Mouse (Mus musculus) E14TG2a.4 (cell line): Measurements from ENCODE around the gene 2310022A10Rik.

Experiments used
- H3K27me3 ChIP-seq: 2 replicates; pipeline ENCODE4 v1.6.1; 2014; ENCODE audit warnings: low read length, control low read depth; ENCODE audit not compliant: insufficient read depth
- H3K36me3 ChIP-seq: 2 replicates; pipeline ENCODE4 v1.6.1; 2014; ENCODE audit warnings: low read length, control low read depth; ENCODE audit not compliant: insufficient read depth
- H3K4me1 ChIP-seq: replicated peaks from 2 replicates; pipeline ENCODE4 v1.6.1; 2014; ENCODE audit warnings: low read depth, low read length, control low read depth
- H3K4me3 ChIP-seq: replicated peaks from 2 replicates; pipeline ENCODE4 v1.5.1; 2014; ENCODE audit warnings: mild to moderate bottlenecking, low read length
- H3K9me3 ChIP-seq: 2 replicates; pipeline ENCODE4 v1.6.1; 2014; ENCODE audit warnings: low read length, control low read depth
- CTCF ChIP-seq: conservative IDR thresholded peaks from 2 replicates; pipeline ENCODE4 v1.5.1; 2014; ENCODE audit warnings: low read length
- NANOG ChIP-seq: IDR thresholded peaks from 2 replicates; pipeline ENCODE4 v1.6.1; 2014; ENCODE audit warnings: borderline replicate concordance, low read length, mixed read lengths
- POU5F1 ChIP-seq: IDR thresholded peaks from 2 replicates; pipeline ENCODE4 v1.6.1; 2014; ENCODE audit warnings: low read length, borderline replicate concordance

Gene 2310022A10Rik

DNA sequence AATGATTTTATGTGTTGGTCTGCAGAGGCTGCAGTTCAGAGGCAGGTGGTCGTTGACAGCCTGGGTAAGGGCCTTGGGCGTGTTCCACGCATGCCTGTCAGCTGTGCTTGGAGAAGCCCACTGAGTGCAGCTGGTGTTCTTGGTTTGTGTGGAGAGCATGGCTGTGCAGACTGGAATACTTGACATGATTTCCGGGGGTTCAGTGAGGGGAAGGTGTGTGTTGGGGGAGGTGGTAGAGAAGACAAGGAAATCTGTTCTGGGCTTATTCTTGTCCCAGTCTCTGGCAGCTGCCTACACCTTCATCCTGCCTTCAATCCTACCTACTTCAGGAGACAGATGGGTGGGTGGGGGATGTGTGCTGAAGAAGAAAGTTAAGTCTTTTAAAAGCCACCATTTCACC lies 48.6 kb downstream of the 2310022A10Rik start:
- Histone ChIP-seq H3K9me3 (no peaks in the 10 kb centered on the region), H3K27me3 (no peaks in the 10 kb centered on the region), H3K4me3 (0 out of 2 replicates have a peak overlapping the region, but pooled peaks have one; percentile 10), H3K4me1 (peaks cover 96% of the 10 kb centered on the region), H3K36me3 (peaks cover 43% of the 10 kb centered on the region)
- TF ChIP-seq POU5F1 (no peak), NANOG (no peak), CTCF (no peak)

DNA sequence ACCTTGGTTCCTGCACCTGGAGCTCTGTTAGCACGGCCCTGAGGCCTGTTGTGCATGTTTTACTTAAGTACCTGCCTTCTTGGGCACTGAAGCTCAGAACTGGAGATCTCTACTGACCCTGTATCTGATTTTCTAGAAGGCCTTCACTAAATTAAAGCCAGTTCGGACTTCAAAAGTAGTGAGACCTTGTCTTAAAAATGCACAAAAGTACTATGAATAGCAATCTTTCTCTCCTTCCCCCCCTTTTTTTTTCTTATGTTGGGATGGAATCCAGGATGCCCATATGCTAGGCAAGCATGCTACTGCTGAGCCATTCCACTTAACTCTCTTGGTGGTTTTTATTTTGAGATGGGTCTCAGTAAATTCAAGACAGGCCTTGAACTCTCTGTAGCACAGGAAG lies 49.1 kb downstream of the 2310022A10Rik start:
- Histone ChIP-seq H3K4me1 (peaks cover 96% of the 10 kb centered on the region), H3K9me3 (no peaks in the 10 kb centered on the region), H3K4me3 (no peak overlapping the region), H3K27me3 (no peaks in the 10 kb centered on the region), H3K36me3 (peaks cover 42% of the 10 kb centered on the region)
- TF ChIP-seq NANOG (no peak), POU5F1 (no peak), CTCF (no peak)

DNA sequence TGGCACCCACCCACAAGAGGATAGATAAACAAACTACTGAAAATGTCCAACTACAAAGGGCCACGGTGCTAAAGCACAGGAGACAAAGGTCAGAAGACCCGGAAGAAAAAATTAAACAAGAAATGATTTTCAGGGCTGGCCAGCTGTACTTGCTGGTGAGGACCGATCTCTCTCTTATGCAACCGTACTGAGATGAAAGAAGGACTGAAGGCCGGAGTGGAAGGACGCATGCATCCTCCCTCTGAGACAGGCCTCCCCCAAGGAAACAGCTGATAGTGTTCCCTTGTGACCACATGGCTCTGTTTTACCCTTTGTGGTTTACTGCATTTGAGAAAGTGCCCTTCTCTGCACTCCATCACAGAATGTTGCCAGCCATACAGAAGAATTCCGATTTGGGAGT lies 49.8 kb downstream of the 2310022A10Rik start:
- Histone ChIP-seq H3K36me3 (peaks cover 48% of the 10 kb centered on the region), H3K27me3 (no peaks in the 10 kb centered on the region), H3K9me3 (no peaks in the 10 kb centered on the region), H3K4me3 (no peak overlapping the region), H3K4me1 (peaks cover 96% of the 10 kb centered on the region)
- TF ChIP-seq CTCF (no peak), NANOG (no peak), POU5F1 (no peak)

DNA sequence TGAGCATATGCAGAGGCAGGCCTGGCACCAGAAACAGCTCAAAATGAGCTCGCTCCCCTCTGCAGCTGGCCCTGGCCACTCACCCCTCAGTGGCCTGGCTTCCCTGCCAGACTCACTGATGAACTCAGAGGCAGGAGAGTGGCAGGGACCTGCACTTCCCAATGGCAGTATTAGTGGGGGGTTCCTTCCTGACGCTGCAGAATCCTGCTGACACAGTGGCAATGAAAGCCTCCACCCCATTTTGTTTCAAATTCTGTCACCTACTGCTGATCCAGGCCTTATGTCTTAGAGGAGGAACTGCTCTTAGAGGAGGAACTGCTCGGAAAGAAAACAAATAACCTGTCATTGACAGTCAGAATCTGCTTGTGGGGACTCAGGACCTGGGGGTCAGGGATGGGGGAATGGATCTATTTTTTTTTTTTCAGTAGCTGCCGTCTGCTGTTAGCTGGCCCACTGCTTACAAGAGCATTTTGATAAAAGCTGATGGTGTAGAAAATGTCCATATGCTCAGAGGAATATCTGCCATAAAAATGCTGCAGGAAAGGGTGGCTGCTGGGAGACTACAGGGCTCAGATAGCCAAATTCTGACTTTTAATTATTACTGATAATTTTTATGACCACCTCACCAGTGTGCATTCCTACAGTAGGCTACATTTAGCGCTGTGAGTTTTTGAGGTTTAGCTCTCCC lies 51.8 kb downstream of the 2310022A10Rik start:
- Histone ChIP-seq H3K4me3 (no peak overlapping the region), H3K27me3 (no peaks in the 10 kb centered on the region), H3K36me3 (peaks cover 65% of the 10 kb centered on the region), H3K4me1 (peaks cover 85% of the 10 kb centered on the region), H3K9me3 (no peaks in the 10 kb centered on the region)
- no peak for TF ChIP-seq POU5F1
- no peak for TF ChIP-seq CTCF
- TF ChIP-seq NANOG, result no peak

DNA sequence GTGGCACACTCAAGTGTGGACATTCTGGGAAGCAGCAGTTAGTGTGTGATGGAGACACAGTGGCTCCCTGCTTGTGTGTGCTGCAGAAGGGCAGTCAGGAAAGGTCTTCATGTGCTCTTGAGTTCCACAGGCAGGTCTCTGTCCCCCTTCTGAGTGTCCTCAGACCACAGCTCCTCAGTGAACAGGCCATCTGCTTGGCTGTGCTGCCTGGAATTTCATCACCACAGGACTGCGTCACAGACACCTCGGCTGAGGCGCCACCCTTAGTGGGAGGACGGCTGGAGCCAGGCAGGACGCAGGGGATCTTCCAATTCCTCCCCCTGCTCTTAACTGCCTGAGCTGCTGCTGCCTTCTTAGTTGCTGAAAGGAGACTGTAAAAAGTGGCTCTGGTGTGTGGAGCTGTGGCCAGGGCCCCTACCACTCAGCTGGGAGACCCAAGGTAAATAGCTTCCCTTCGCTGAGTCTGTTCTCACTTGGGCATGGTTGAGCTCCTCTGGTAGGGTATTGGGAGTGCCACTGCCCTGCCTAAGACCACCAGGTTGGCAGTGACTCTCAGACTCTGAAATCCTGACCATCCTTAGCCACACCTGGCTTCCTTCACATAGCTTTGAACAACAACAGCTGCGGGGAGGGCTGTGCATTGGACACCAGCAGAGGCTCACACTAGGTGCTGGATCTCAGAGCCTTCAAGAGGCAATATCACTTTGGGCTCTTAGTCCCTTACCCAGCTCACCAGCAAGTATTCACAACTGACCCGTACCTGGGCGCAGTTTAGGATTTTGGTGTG lies 52.7 kb downstream of the 2310022A10Rik start:
- Histone ChIP-seq H3K4me1 (peaks cover 85% of the 10 kb centered on the region), H3K36me3 (peaks cover 72% of the 10 kb centered on the region), H3K4me3 (no peak overlapping the region), H3K27me3 (no peaks in the 10 kb centered on the region), H3K9me3 (no peaks in the 10 kb centered on the region)
- no peak for TF ChIP-seq NANOG
- no peak for TF ChIP-seq CTCF

DNA sequence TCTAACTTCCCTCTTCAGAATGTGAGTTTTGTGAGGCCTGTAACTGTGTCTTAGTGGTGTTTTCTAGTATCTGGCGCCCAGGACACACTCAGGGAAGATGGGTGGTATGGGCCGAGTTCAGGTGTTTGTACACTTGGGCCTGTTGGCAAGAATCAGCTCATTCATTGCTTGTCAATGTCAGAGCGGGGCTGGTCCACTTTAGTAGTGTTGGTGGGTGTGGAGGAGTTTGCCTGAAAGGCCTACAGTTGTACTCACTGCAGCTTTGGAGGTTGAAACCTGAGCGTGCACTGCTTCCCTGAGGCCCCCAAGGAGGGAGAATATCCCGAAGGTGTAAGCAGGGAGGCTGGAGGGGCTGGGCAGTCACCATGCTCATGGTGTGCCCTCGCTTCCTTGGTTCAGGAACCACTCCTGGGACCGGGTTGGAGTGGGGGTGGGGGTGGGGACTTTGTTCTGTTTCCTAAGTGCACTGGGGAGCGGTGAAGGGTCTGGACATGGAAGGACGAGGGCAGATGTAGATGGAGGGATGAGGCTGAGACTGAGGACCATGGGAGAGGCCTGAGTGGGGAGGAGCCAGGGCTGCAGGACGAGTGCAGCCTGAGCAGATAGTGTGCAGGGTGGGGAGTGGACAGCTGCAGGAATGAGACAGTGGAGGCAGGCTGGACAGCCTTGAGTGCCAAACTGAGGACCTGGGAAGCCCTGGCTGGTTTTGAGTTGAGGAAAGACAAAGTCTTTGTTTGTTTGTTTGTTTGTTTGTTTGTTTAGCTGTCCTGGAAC lies 53.6 kb downstream of the 2310022A10Rik start:
- H3K36me3 ChIP-seq, result peaks cover 81% of the 10 kb centered on the region
- H3K4me3 ChIP-seq, result no peak overlapping the region
- H3K27me3 ChIP-seq, result no peaks in the 10 kb centered on the region
- TF ChIP-seq POU5F1 (no peak), NANOG (no peak), CTCF (no peak)
- H3K4me1 ChIP-seq, result peaks cover 81% of the 10 kb centered on the region
- no peaks in the 10 kb centered on the region for H3K9me3 ChIP-seq

DNA sequence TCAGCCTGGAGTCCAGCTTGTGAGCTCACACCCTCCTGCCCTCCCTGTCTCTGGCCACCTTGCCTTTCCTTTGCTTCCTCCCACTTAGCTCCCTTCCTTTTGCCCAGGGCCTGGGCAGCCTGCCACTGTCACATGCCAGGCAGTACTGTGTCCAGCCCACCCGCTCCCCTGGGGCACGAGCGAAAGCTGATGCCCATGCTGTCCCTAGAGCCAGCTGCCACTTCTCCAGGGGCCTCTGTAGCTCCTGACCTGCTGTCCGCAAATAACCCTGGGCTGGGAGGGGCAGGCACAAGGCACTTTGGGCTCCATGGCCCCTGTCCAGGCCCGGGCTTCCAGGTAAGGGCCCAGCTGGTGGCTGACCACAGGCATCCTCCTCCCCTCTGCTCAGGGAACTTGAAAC lies 54.5 kb downstream of the 2310022A10Rik start:
- H3K27me3 ChIP-seq, result no peaks in the 10 kb centered on the region
- H3K4me1 ChIP-seq, result peaks cover 72% of the 10 kb centered on the region
- H3K4me3 ChIP-seq, result no peak overlapping the region
- peaks cover 83% of the 10 kb centered on the region for H3K36me3 ChIP-seq
- no peaks in the 10 kb centered on the region for H3K9me3 ChIP-seq
- TF ChIP-seq POU5F1 (no peak), NANOG (no peak), CTCF (no peak)

DNA sequence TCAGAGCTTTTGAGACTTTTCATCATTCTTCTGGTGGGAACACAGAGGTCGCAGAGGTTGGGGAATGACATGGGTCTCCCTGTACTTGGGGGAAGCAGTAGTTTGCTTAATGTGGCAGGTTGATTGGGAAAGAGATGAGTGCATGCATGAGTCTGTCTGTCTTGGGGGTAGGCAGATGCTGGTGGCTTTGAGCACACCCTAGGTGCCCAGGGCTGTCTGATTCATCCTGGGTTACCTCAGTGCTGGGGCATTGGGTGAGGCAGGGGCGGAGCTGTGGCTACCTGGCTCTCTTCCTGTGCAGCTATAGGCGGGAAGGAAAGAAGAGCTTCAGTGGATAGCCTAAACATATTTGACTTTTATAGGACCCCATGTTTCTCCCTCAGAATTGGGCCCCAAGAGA lies 55.1 kb downstream of the 2310022A10Rik start:
- Histone ChIP-seq H3K27me3 (no peaks in the 10 kb centered on the region), H3K4me1 (peaks cover 68% of the 10 kb centered on the region), H3K9me3 (no peaks in the 10 kb centered on the region), H3K36me3 (peaks cover 82% of the 10 kb centered on the region), H3K4me3 (no peak overlapping the region)
- TF ChIP-seq POU5F1 (no peak), NANOG (no peak), CTCF (no peak)
